Mouse (Mus musculus) hindbrain, embryonic 12.5 days (tissue): ENCODE measurements around the gene Shkbp1. TPM values are rescaled to one million over a fixed set of nuclear protein-coding genes. Genes with fewer than 3 reads are reported as not detected.
A peak's percentile ranks its signal among the peaks of the same experiment; 100 is the strongest.

Source experiments
- ATAC-seq: fragments of 200-750 bp; cut with Nextera tagmentation; 2 replicates; pipeline ENCODE4 v1.8.0; 2017; ENCODE audit warnings: moderate TSS enrichment; ENCODE audit not compliant: low FRiP score
- H3K27ac ChIP-seq: fragments of 300-500 bp; sonication (generic); 2 replicates; pipeline ENCODE4 v1.5.1; 2016; ENCODE audit warnings: mild to moderate bottlenecking
- H3K27me3 ChIP-seq: fragments of 300-500 bp; sonication (generic); 2 replicates; pipeline ENCODE4 v1.6.1; 2016; ENCODE audit warnings: mild to moderate bottlenecking
- H3K36me3 ChIP-seq: fragments of 300-500 bp; sonication (generic); 2 replicates; pipeline ENCODE4 v1.6.1; 2016; ENCODE audit warnings: mild to moderate bottlenecking
- H3K4me1 ChIP-seq: fragments of 300-500 bp; sonication (generic); 2 replicates; pipeline ENCODE4 v1.6.1; 2016
- H3K4me2 ChIP-seq: fragments of 300-500 bp; sonication (generic); replicated peaks from 2 replicates; pipeline ENCODE4 v1.6.1; 2016; ENCODE audit warnings: mild to moderate bottlenecking
- H3K4me3 ChIP-seq: fragments of 300-500 bp; sonication (generic); 2 replicates; pipeline ENCODE4 v1.5.1; 2016; ENCODE audit warnings: mild to moderate bottlenecking
- H3K9ac ChIP-seq: fragments of 300-500 bp; sonication (generic); 2 replicates; pipeline ENCODE4 v1.6.1; 2016; ENCODE audit warnings: mild to moderate bottlenecking, moderate library complexity
- H3K9me3 ChIP-seq: fragments of 300-500 bp; sonication (generic); replicated peaks from 2 replicates; pipeline ENCODE4 v1.6.1; 2016; ENCODE audit warnings: mild to moderate bottlenecking
- WGBS: fragments of 180-500 bp; shearing (Covaris S2); methylation state at CpG from one replicate; pipeline ENCODE4 v1.1.7; 2016; 5-methylcytosine and 5-hydroxymethylcytosine counted together
- polyA plus RNA-seq: library from polyadenylated mRNA; unstranded; fragments of >200 nt; fragmentation: Nextera tagmentation; extraction: Ambion mirVana; gene quantifications from 2 replicates; pipeline ENCODE4 v1.2.1, GENCODE M21; 2016

The Shkbp1 gene
- polyA plus RNA-seq, 1 experiment from 2014 or later = 72.4 TPM

- Histone ChIP-seq H3K9ac (no peak overlapping the region), H3K27ac (no peak overlapping the region), H3K27me3 (peaks cover 62% of the 10 kb centered on the region), H3K4me3 (peak overlapping the region; percentile 50), H3K4me1 (peaks cover 6% of the 10 kb centered on the region; the same call in 1 of the 2 replicates), H3K4me2 (peak overlapping the region; percentile 64), H3K9me3 (no peaks in the 10 kb centered on the region; the same call in 1 of the 2 replicates), H3K36me3 (no peaks in the 10 kb centered on the region)
- WGBS = 57% methylated on average over 6 of the region's 6 CpGs
- ATAC-seq = no peak
Measured at GRCm38 (mm10) chr7:27360749-27361148, 4.9 kb upstream of the Shkbp1 start.

GRCm38 (mm10) chr7:27359706-27360358 lies 4.0 kb upstream of the Shkbp1 start:
- ATAC-seq = no peak

GRCm38 (mm10) chr7:27359162-27359561 lies 3.3 kb upstream of the Shkbp1 start:
- H3K27ac ChIP-seq = no peak overlapping the region
- no peak overlapping the region for H3K4me2 ChIP-seq
- H3K9ac ChIP-seq = no peak overlapping the region
- no peak for ATAC-seq
- peaks cover 13% of the 10 kb centered on the region for H3K4me1 ChIP-seq
- no peak overlapping the region for H3K4me3 ChIP-seq
- peaks cover 47% of the 10 kb centered on the region for H3K27me3 ChIP-seq
- WGBS = 77% methylated on average over 2 of the region's 2 CpGs
- no peaks in the 10 kb centered on the region for H3K36me3 ChIP-seq
- no peaks in the 10 kb centered on the region; the same call in 1 of the 2 replicates for H3K9me3 ChIP-seq

More at GRCm38 (mm10) chr7:27359706-27360358, 4.0 kb upstream of the Shkbp1 start:
- WGBS = 83% methylated on average over 9 of the region's 9 CpGs
- Histone ChIP-seq H3K9me3 (no peaks in the 10 kb centered on the region; the same call in 1 of the 2 replicates), H3K4me3 (no peak overlapping the region), H3K27me3 (peaks cover 53% of the 10 kb centered on the region), H3K27ac (no peak overlapping the region), H3K4me1 (peaks cover 6% of the 10 kb centered on the region), H3K36me3 (no peaks in the 10 kb centered on the region), H3K4me2 (no peak overlapping the region), H3K9ac (no peak overlapping the region)

- no peaks in the 10 kb centered on the region; the same call in 1 of the 2 replicates for H3K9me3 ChIP-seq
- H3K4me3 ChIP-seq = no peak overlapping the region
- peaks cover 10% of the 10 kb centered on the region; the same call in 1 of the 2 replicates for H3K36me3 ChIP-seq
- no peak for ATAC-seq
- H3K27ac ChIP-seq = 0 out of 2 replicates have a peak overlapping the region, but pooled peaks have one; percentile 23
- peaks cover 15% of the 10 kb centered on the region for H3K4me1 ChIP-seq
- H3K27me3 ChIP-seq = peaks cover 32% of the 10 kb centered on the region
- no peak overlapping the region for H3K4me2 ChIP-seq
- WGBS = 23% methylated on average over 3 of the region's 3 CpGs
- no peak overlapping the region for H3K9ac ChIP-seq
Measured at GRCm38 (mm10) chr7:27357595-27357978, 1.8 kb upstream of the Shkbp1 start.

- no peak for ATAC-seq
- Histone ChIP-seq H3K4me1 (peaks cover 15% of the 10 kb centered on the region), H3K36me3 (peaks cover 15% of the 10 kb centered on the region; the same call in 1 of the 2 replicates), H3K9me3 (no peaks in the 10 kb centered on the region; the same call in 1 of the 2 replicates), H3K4me3 (peak within 1 kb of the TSS; percentile 69), H3K9ac (peak within 1 kb of the TSS; percentile 32), H3K27ac (0 out of 2 replicates have a peak within 1 kb of the TSS, but pooled peaks have one; percentile 23), H3K27me3 (peaks cover 28% of the 10 kb centered on the region), H3K4me2 (peak within 1 kb of the TSS; percentile 68)
- 7% methylated on average over 27 of the region's 27 CpGs for WGBS
Measured at GRCm38 (mm10) chr7:27356861-27357594, 1.2 kb upstream of the Shkbp1 start, which contains the start of gene Gm20479. Gene Gm20479 (minus strand): TSS chr7:27357419.

- Histone ChIP-seq H3K27ac (no peak overlapping the region), H3K36me3 (peaks cover 21% of the 10 kb centered on the region), H3K4me2 (peak overlapping the region; percentile 68), H3K9me3 (no peaks in the 10 kb centered on the region; the same call in 1 of the 2 replicates), H3K4me3 (peak overlapping the region; percentile 69), H3K4me1 (peaks cover 15% of the 10 kb centered on the region), H3K27me3 (peaks cover 27% of the 10 kb centered on the region), H3K9ac (peak overlapping the region; percentile 2; the same call in 1 of the 2 replicates)
- peak; percentile 60 for ATAC-seq
- 2% methylated on average over 16 of the region's 16 CpGs for WGBS
Measured at GRCm38 (mm10) chr7:27356248-27356647, 429 bp upstream of the Shkbp1 start.

GRCm38 (mm10) chr7:27355261-27355660 lies 558 bp downstream of the Shkbp1 start:
- WGBS = 6% methylated on average over 14 of the region's 14 CpGs
- no peak overlapping the region for H3K27ac ChIP-seq
- H3K4me2 ChIP-seq = peak overlapping the region; percentile 68
- peak; percentile 4 for ATAC-seq
- peaks cover 28% of the 10 kb centered on the region for H3K36me3 ChIP-seq
- peak overlapping the region; percentile 69 for H3K4me3 ChIP-seq
- H3K9ac ChIP-seq = peak overlapping the region; percentile 68
- peaks cover 27% of the 10 kb centered on the region for H3K27me3 ChIP-seq
- H3K9me3 ChIP-seq = no peaks in the 10 kb centered on the region; the same call in 1 of the 2 replicates
- peaks cover 15% of the 10 kb centered on the region for H3K4me1 ChIP-seq

GRCm38 (mm10) chr7:27354783-27355182 lies 1.0 kb downstream of the Shkbp1 start:
- H3K9ac ChIP-seq = peak overlapping the region; percentile 68
- peaks cover 31% of the 10 kb centered on the region for H3K36me3 ChIP-seq
- peak overlapping the region; percentile 69 for H3K4me3 ChIP-seq
- H3K27ac ChIP-seq = no peak overlapping the region
- H3K27me3 ChIP-seq = peaks cover 25% of the 10 kb centered on the region
- no peak for ATAC-seq
- WGBS = 45% methylated on average over 4 of the region's 4 CpGs
- H3K4me1 ChIP-seq = peaks cover 15% of the 10 kb centered on the region
- H3K9me3 ChIP-seq = no peaks in the 10 kb centered on the region; the same call in 1 of the 2 replicates
- peak overlapping the region; percentile 68 for H3K4me2 ChIP-seq

- Histone ChIP-seq H3K27me3 (peaks cover 23% of the 10 kb centered on the region), H3K9ac (peak overlapping the region; percentile 68), H3K4me3 (peak overlapping the region; percentile 69), H3K27ac (no peak overlapping the region), H3K36me3 (peaks cover 38% of the 10 kb centered on the region), H3K9me3 (no peaks in the 10 kb centered on the region), H3K4me2 (peak overlapping the region; percentile 68), H3K4me1 (peaks cover 15% of the 10 kb centered on the region)
- no peak for ATAC-seq
- 30% methylated on average over 6 of the region's 6 CpGs for WGBS
Measured at GRCm38 (mm10) chr7:27354144-27354543, 1.7 kb downstream of the Shkbp1 start.

- Histone ChIP-seq H3K27me3 (no peaks in the 10 kb centered on the region), H3K4me2 (no peak overlapping the region), H3K4me1 (no peaks in the 10 kb centered on the region), H3K27ac (no peak overlapping the region), H3K9me3 (no peaks in the 10 kb centered on the region), H3K4me3 (no peak overlapping the region), H3K36me3 (peaks cover 85% of the 10 kb centered on the region), H3K9ac (no peak overlapping the region)
- WGBS = 21% methylated on average over 6 of the region's 6 CpGs
- peak; percentile 44; the same call in 1 of the 2 replicates for ATAC-seq
Measured at GRCm38 (mm10) chr7:27345444-27345843, 10.4 kb downstream of the Shkbp1 start.

- WGBS = 33% methylated on average over 4 of the region's 4 CpGs
- no peak for ATAC-seq
Measured at GRCm38 (mm10) chr7:27342595-27342994, 13.2 kb downstream of the Shkbp1 start.

GRCm38 (mm10) chr7:27339519-27339918 lies 16.3 kb downstream of the Shkbp1 start:
- H3K27ac ChIP-seq = no peak overlapping the region
- H3K4me3 ChIP-seq = peak overlapping the region; percentile 14
- peaks cover 46% of the 10 kb centered on the region for H3K27me3 ChIP-seq
- 27% methylated on average over 7 of the region's 7 CpGs for WGBS
- peaks cover 30% of the 10 kb centered on the region for H3K36me3 ChIP-seq
- H3K4me1 ChIP-seq = peaks cover 26% of the 10 kb centered on the region
- ATAC-seq = no peak
- H3K9me3 ChIP-seq = no peaks in the 10 kb centered on the region
- H3K4me2 ChIP-seq = peak overlapping the region; percentile 40
- H3K9ac ChIP-seq = peak overlapping the region; percentile 38

More at GRCm38 (mm10) chr7:27342595-27342994, 13.2 kb downstream of the Shkbp1 start:
- Histone ChIP-seq H3K27me3 (peaks cover 17% of the 10 kb centered on the region), H3K9me3 (no peaks in the 10 kb centered on the region), H3K9ac (no peak overlapping the region), H3K27ac (no peak overlapping the region), H3K36me3 (peaks cover 59% of the 10 kb centered on the region), H3K4me1 (peaks cover 8% of the 10 kb centered on the region), H3K4me2 (no peak overlapping the region), H3K4me3 (no peak overlapping the region)
